Mouse (Mus musculus) liver, embryonic 11.5 days (tissue): ENCODE measurements around the gene Zfp87. TPM values are rescaled to one million over a fixed set of nuclear protein-coding genes. Genes with fewer than 3 reads are reported as not detected.

Experiments used
- ATAC-seq: fragments of 200-750 bp; cut with Nextera tagmentation; replicated peaks from 2 replicates; pipeline ENCODE4 v1.8.0; 2017; ENCODE audit warnings: moderate number of reproducible peaks, mild to moderate bottlenecking, moderate TSS enrichment, moderate library complexity; ENCODE audit not compliant: low FRiP score
- DNase-seq: peaks from one replicate; pipeline ENCODE4 v3.0.0-alpha.2; 2017; ENCODE audit warnings: low spot score
- H3K27ac ChIP-seq: fragments of 300-500 bp; sonication (generic); 2 replicates; pipeline ENCODE4 v1.5.1; 2014; ENCODE audit warnings: mild to moderate bottlenecking, low read depth, low read length, control low read depth
- H3K27me3 ChIP-seq: fragments of 300-500 bp; sonication (generic); replicated peaks from 2 replicates; pipeline ENCODE4 v1.6.1; 2014; ENCODE audit warnings: low read length, mixed read lengths; ENCODE audit not compliant: control insufficient read depth, insufficient read depth
- H3K36me3 ChIP-seq: fragments of 300-500 bp; sonication (generic); 2 replicates; pipeline ENCODE4 v1.6.1; 2014; ENCODE audit warnings: mild to moderate bottlenecking, low read length, moderate library complexity, mixed read lengths; ENCODE audit not compliant: control insufficient read depth, insufficient read depth
- H3K4me1 ChIP-seq: fragments of 300-500 bp; sonication (generic); replicated peaks from 2 replicates; pipeline ENCODE4 v1.6.1; 2014; ENCODE audit warnings: low read length, mixed read lengths; ENCODE audit not compliant: control insufficient read depth, insufficient read depth
- H3K4me2 ChIP-seq: fragments of 300-500 bp; sonication (generic); 2 replicates; pipeline ENCODE4 v1.6.1; 2014; ENCODE audit warnings: mild to moderate bottlenecking, control low read depth, moderate library complexity
- H3K4me3 ChIP-seq: fragments of 300-500 bp; sonication (generic); 2 replicates; pipeline ENCODE4 v1.5.1; 2014; ENCODE audit warnings: low read depth, low read length, control low read depth
- H3K9ac ChIP-seq: fragments of 300-500 bp; sonication (generic); 2 replicates; pipeline ENCODE4 v1.6.1; 2014; ENCODE audit warnings: low read depth, low read length, control low read depth
- H3K9me3 ChIP-seq: fragments of 300-500 bp; sonication (generic); 2 replicates; pipeline ENCODE4 v1.6.1; 2016; ENCODE audit warnings: low read length, inconsistent platforms, mixed read lengths; ENCODE audit not compliant: control insufficient read depth
- WGBS: fragments of 180-500 bp; shearing (Covaris S2); extraction: QIAGEN DNeasy Blood & Tissue Kit; methylation state at CpG from one replicate; pipeline ENCODE4 v1.1.7; 2014; 5-methylcytosine and 5-hydroxymethylcytosine counted together
- polyA plus RNA-seq: library from polyadenylated mRNA; unstranded; fragments of >200 nt; fragmentation: Nextera tagmentation; extraction: Ambion mirVana; gene quantifications from 2 replicates; pipeline ENCODE4 v1.2.1, GENCODE M21; 2014

Gene Zfp87
- 13.9 and 15.7 TPM in 2 replicates for polyA plus RNA-seq

- H3K4me2 ChIP-seq = peak within 1 kb of the TSS; percentile 82
- peaks cover 7% of the 10 kb centered on the region; the same call in 1 of the 2 replicates for H3K4me1 ChIP-seq
- peak within 1 kb of the TSS; percentile 30; the same call in 1 of the 2 replicates for H3K27ac ChIP-seq
- H3K27me3 ChIP-seq = no peaks in the 10 kb centered on the region
- under 1% methylated on average over 27 of the region's 27 CpGs for WGBS
- peak; percentile 99 for ATAC-seq
- H3K9ac ChIP-seq = peak within 1 kb of the TSS; percentile 81
- DNase-seq = peak; percentile 90
- H3K36me3 ChIP-seq = peaks cover 3% of the 10 kb centered on the region; the same call in 1 of the 2 replicates
- no peaks in the 10 kb centered on the region for H3K9me3 ChIP-seq
- H3K4me3 ChIP-seq = peak within 1 kb of the TSS; percentile 88
Observed at GRCm38 (mm10) chr13:67525753-67526410, at the start of gene Zfp87, which contains the start of gene Gm26965. Gene Zfp87, minus strand, starts transcription at chr13:67526177. Gene Gm26965, minus strand, starts transcription at chr13:67526151.

DNA sequence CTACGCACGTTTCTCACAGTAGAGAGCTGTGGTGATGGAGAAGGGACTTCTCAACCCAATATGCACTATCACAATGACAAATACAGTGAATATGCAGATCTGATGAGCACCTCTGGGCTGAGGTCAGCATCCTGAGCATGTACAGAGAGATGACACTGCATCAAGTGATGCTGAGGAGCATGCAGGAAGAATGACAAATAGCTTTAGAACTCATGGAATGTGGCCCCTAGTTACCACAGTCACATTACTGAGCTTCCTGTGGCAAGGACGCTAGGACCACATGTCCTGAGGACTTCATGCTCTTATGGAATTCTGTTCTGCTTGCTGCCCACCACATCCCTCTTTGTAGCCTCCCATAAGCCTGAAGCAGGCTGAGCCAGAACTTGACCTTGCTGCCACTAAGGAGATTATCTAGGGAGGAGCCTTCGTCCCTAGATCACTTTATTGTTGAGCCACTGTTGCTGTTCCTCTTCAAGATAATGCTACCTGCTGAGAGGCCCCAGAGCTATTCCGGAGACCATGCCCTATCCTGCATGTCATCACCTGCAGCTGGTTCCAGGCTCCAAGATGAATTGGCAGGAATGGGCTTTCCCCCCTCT is 46.7 kb upstream of the Zfp87 start:
- WGBS = 67% methylated on average over 5 of the region's 5 CpGs
- no peak for DNase-seq
- no peaks in the 10 kb centered on the region for H3K9me3 ChIP-seq

GRCm38 (mm10) chr13:67553730-67554129 is 27.8 kb upstream of the Zfp87 start, which contains the start of gene Zfp748:
Gene Zfp748, minus strand, starts transcription at chr13:67553830.
- DNase-seq (no peak), ATAC-seq (no peak)
- Histone ChIP-seq H3K27me3 (no peaks in the 10 kb centered on the region), H3K27ac (peak within 1 kb of the TSS; percentile 84), H3K4me1 (peaks cover 7% of the 10 kb centered on the region), H3K9ac (peak within 1 kb of the TSS; percentile 84), H3K4me3 (peak within 1 kb of the TSS; percentile 86), H3K4me2 (peak within 1 kb of the TSS; percentile 84), H3K36me3 (no peaks in the 10 kb centered on the region), H3K9me3 (no peaks in the 10 kb centered on the region)
- WGBS = 79% methylated on average over 4 of the region's 4 CpGs

More for the DNA sequence above, 46.7 kb upstream of the Zfp87 start:
- Histone ChIP-seq H3K36me3 (no peaks in the 10 kb centered on the region), H3K4me1 (no peaks in the 10 kb centered on the region), H3K27ac (no peak overlapping the region), H3K4me2 (no peak overlapping the region), H3K4me3 (no peak overlapping the region), H3K9ac (no peak overlapping the region), H3K27me3 (no peaks in the 10 kb centered on the region)
- ATAC-seq = no peak

GRCm38 (mm10) chr13:67552505-67553346 is 26.7 kb upstream of the Zfp87 start:
- Histone ChIP-seq H3K9me3 (no peaks in the 10 kb centered on the region), H3K9ac (peak overlapping the region; percentile 84), H3K4me2 (peak overlapping the region; percentile 84), H3K27ac (peak overlapping the region; percentile 84), H3K27me3 (no peaks in the 10 kb centered on the region), H3K4me1 (peaks cover 7% of the 10 kb centered on the region), H3K36me3 (no peaks in the 10 kb centered on the region), H3K4me3 (peak overlapping the region; percentile 86)
- ATAC-seq (peak; percentile 97), DNase-seq (peak; percentile 87)
- under 1% methylated on average over 44 of the region's 44 CpGs for WGBS

DNA sequence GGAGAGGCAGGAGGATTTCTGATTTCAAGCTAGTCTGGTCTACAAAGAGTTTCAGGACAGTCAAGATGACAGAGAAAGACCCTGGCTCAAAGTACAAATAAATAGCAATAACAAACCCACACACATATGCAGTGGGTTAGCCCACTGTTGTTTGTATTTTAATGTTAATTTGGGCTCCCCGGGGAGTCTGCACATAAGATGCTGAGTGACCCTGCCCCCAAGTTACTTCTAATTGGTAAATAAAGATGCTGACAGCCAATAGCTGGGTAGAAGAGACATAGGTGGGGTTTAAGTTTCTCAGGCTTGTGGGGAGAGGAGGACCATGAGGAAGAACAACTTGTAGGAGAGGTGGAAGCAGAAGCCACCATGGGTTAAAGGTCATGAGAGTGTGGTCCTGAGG is 20.0 kb upstream of the Zfp87 start:
- no peak for DNase-seq
- peaks cover 20% of the 10 kb centered on the region for H3K36me3 ChIP-seq
- 92% methylated on average over 1 of the region's 1 CpGs for WGBS

GRCm38 (mm10) chr13:67527049-67527730 is 1.2 kb upstream of the Zfp87 start:
- no peak overlapping the region for H3K27ac ChIP-seq
- 78% methylated on average over 3 of the region's 3 CpGs for WGBS

More for the DNA sequence above, 20.0 kb upstream of the Zfp87 start:
- Histone ChIP-seq H3K4me3 (no peak overlapping the region), H3K4me1 (no peaks in the 10 kb centered on the region), H3K9me3 (no peaks in the 10 kb centered on the region), H3K27me3 (no peaks in the 10 kb centered on the region), H3K4me2 (no peak overlapping the region), H3K9ac (no peak overlapping the region), H3K27ac (no peak overlapping the region)
- ATAC-seq = no peak

GRCm38 (mm10) chr13:67500908-67501307 is 25.1 kb downstream of the Zfp87 start:
- no peak for DNase-seq
- H3K27ac ChIP-seq = no peak overlapping the region
- H3K4me2 ChIP-seq = no peak overlapping the region
- no peaks in the 10 kb centered on the region for H3K9me3 ChIP-seq
- no peak overlapping the region for H3K9ac ChIP-seq
- H3K27me3 ChIP-seq = no peaks in the 10 kb centered on the region
- WGBS = 76% methylated on average over 1 of the region's 1 CpGs
- no peak overlapping the region for H3K4me3 ChIP-seq
- no peaks in the 10 kb centered on the region; the same call in 1 of the 2 replicates for H3K36me3 ChIP-seq
- ATAC-seq = no peak
- peaks cover 8% of the 10 kb centered on the region; the same call in 1 of the 2 replicates for H3K4me1 ChIP-seq

More at GRCm38 (mm10) chr13:67527049-67527730, 1.2 kb upstream of the Zfp87 start:
- no peak overlapping the region for H3K4me3 ChIP-seq
- H3K9me3 ChIP-seq = no peaks in the 10 kb centered on the region
- DNase-seq (no peak), ATAC-seq (no peak)
- H3K9ac ChIP-seq = no peak overlapping the region
- no peaks in the 10 kb centered on the region for H3K27me3 ChIP-seq
- H3K4me1 ChIP-seq = peaks cover 7% of the 10 kb centered on the region; the same call in 1 of the 2 replicates
- no peaks in the 10 kb centered on the region for H3K36me3 ChIP-seq
- H3K4me2 ChIP-seq = no peak overlapping the region
